Mouse (Mus musculus) kidney, adult 2 months (tissue): ENCODE measurements around the gene Olfr1046. TPM values are rescaled to one million over a fixed set of nuclear protein-coding genes. Genes with fewer than 3 reads are reported as not detected.
"Not testable (repeated sequence)": the region's sequence is repeated elsewhere in the genome, so short reads cannot be mapped to it uniquely, and the experiment has no call there.

Experiments
- DNase-seq: peaks from one replicate; pipeline ENCODE4 v3.0.0; 2021
- H3K27ac ChIP-seq: fragments of 200-500 bp; 2 replicates; pipeline ENCODE4 v1.5.1; 2012; ENCODE audit warnings: low read depth, low read length, control low read depth, inconsistent platforms; ENCODE audit not compliant: insufficient read depth
- H3K27me3 ChIP-seq: fragments of 200-500 bp; replicated peaks from 2 replicates; pipeline ENCODE4 v1.6.1; 2012; ENCODE audit warnings: mild to moderate bottlenecking, moderate library complexity, low read length, inconsistent platforms; ENCODE audit not compliant: control insufficient read depth, insufficient read depth
- H3K36me3 ChIP-seq: fragments of 200-500 bp; 2 replicates; pipeline ENCODE4 v1.6.1; 2012; ENCODE audit warnings: mild to moderate bottlenecking, moderate library complexity, low read length, inconsistent platforms; ENCODE audit not compliant: control insufficient read depth, insufficient read depth
- H3K4me1 ChIP-seq: fragments of 200-500 bp; 2 replicates; pipeline ENCODE4 v1.6.1; 2011; ENCODE audit warnings: low read length; ENCODE audit not compliant: control insufficient read depth, insufficient read depth
- H3K4me3 ChIP-seq: fragments of 200-500 bp; 2 replicates; pipeline ENCODE4 v1.5.1; 2011; ENCODE audit warnings: mild to moderate bottlenecking, low read depth, low read length, control low read depth; ENCODE audit not compliant: insufficient read depth
- CTCF ChIP-seq: fragments of 200-500 bp; conservative IDR thresholded peaks from 2 replicates; pipeline ENCODE4 v1.5.1; 2011; ENCODE audit warnings: low read depth, mild to moderate bottlenecking, control low read depth, low read length, moderate library complexity, mixed read lengths; ENCODE audit not compliant: insufficient read depth, insufficient read length
- POLR2A ChIP-seq: fragments of 200-500 bp; IDR thresholded peaks from one replicate; pipeline ENCODE4 v1.6.1; 2011; ENCODE audit warnings: low read depth, low read length, control low read depth
- WGBS: fragments of 180-500 bp; shearing (Covaris S2); methylation state at CpG from one replicate; pipeline ENCODE4 v1.1.7; 2018; 5-methylcytosine and 5-hydroxymethylcytosine counted together
- polyA plus RNA-seq: library from polyadenylated mRNA; depleted of rRNA; stranded (reverse); fragments of >200 nt; gene quantifications from 2 replicates; pipeline ENCODE4 v1.2.3, GENCODE M21; 2012; rRNA removed

Olfr1046 gene
- polyA plus RNA-seq = not detected in 2 replicates

DNA sequence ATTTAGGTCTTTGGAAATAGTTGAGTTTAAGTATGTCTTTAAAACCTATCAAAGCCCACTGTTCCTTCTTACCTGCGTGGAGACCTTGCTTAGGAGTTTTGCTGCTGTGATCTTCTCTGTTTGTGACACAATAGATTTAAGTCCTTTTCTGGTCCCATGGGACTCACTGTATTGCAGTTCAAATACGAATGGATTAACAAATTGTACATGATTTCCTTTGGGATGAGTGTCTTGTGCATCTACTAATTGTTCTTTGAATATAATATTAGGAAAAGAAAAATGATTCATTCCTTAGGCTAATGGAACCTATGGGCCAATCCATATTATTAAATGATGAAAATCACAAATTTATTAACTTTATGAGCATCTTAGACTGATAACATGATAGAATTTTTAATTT lies at the start of gene Olfr1046:
TSS of gene Olfr1046 (minus strand) at position 101 of the 400 bp plus-strand sequence.
- no peak within 1 kb of the TSS for H3K4me3 ChIP-seq
- 56% methylated on average over 2 of the region's 2 CpGs for WGBS
- TF ChIP-seq CTCF (no peak), POLR2A (no peak)
- no peaks in the 10 kb centered on the region for H3K27me3 ChIP-seq
- H3K4me1 ChIP-seq = no peaks in the 10 kb centered on the region
- H3K36me3 ChIP-seq = no peaks in the 10 kb centered on the region
- H3K27ac ChIP-seq = no peak within 1 kb of the TSS
- DNase-seq = no peak

DNA sequence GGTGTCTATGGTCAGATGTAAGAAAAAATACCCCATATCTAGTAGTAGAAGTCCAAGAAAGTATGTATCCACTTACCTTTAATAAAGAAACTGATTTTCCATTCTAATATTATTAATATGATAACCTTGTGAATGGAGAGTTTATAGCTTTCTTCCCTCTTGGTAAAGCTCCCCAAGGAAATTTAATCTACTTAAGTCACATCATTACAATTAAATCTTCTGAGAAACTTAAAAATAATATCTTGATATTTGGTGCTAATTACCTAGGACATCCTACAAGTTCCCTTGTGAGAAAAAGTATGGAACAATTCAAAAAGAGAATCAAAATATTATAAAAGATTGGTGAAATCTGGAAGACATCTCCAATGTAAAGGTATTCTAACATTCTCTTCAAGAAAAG lies 39.1 kb upstream of the Olfr1046 start, which contains the start of gene Olfr1049:
TSS of gene Olfr1049 (minus strand) at position 101 of the 400 bp plus-strand sequence.
- not testable (repeated sequence) for H3K4me1 ChIP-seq, H3K27me3 ChIP-seq, H3K4me3 ChIP-seq, H3K27ac ChIP-seq, DNase-seq, H3K36me3 ChIP-seq

DNA sequence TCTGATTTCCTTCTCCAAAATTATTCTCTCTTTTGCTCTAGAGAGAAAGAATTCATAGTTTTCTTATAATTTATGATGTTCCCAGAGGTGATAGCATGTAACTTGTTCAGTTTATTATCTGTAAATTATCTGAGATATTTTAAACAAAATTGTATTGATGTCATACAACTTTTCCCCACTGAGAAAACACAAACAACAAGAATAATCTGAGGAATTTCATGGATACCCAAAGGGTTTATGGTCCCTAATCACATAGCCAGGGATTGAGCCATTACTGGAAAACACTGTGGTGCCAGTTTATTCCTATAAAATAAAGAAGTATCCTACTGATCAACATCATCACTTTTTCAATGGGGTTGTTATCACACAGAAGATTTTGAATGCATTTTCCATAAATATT lies 21.1 kb upstream of the Olfr1046 start, which contains the start of gene Olfr1048:
TSS of gene Olfr1048 (minus strand) at position 101 of the 400 bp plus-strand sequence.
- Histone ChIP-seq H3K36me3 (no peaks in the 10 kb centered on the region), H3K27ac (no peak within 1 kb of the TSS), H3K27me3 (no peaks in the 10 kb centered on the region), H3K4me3 (no peak within 1 kb of the TSS), H3K4me1 (no peaks in the 10 kb centered on the region)
- DNase-seq = no peak
- no peak for TF ChIP-seq CTCF
- TF ChIP-seq POLR2A = no peak

DNA sequence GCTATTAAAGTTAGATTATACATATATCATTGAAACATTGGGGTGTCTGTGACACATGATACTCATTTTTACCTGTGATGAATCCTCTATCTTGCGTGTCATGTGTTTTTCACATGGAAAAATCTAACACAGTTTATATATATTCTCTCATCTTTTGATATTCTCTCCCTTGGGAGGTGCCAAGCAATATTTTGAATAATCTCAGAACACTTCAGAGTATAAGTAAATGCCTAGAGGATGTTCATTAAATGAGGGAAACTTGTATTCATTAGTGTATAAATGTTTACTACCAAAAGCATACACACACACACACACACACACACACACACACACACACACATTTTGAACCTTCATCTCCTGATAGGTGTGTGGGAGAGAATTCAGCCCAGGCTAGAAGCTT lies 12.2 kb upstream of the Olfr1046 start, which contains the start of gene Olfr1047:
TSS of gene Olfr1047 (minus strand) at position 101 of the 400 bp plus-strand sequence.
- TF ChIP-seq CTCF (no peak), POLR2A (no peak)
- Histone ChIP-seq H3K27me3 (no peaks in the 10 kb centered on the region), H3K4me3 (no peak within 1 kb of the TSS), H3K36me3 (no peaks in the 10 kb centered on the region), H3K4me1 (no peaks in the 10 kb centered on the region), H3K27ac (no peak within 1 kb of the TSS)
- 87% methylated on average over 1 of the region's 1 CpGs for WGBS
- no peak for DNase-seq

DNA sequence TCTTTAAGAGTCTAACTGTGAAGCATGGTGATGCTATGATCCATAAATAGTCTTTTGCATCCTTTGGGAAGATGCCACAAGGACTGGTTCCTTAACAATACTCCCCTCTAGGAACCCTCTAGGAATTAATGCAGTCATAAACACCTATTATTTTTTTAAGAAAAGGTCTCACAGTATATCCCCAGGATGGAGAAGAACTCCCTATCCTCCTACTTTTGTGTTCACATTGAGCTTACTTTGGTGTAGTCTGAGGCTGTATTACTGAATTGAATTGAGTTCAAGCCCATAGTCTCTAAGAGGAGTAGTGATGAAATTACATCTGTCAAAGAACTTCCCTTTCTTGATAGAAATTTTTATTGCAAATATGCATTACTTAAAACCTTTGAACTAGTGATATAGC lies 16.2 kb downstream of the Olfr1046 start, which contains the start of gene Olfr1045:
TSS of gene Olfr1045 (minus strand) at position 101 of the 400 bp plus-strand sequence.
- TF ChIP-seq POLR2A (no peak), CTCF (no peak)
- DNase-seq = no peak
- Histone ChIP-seq H3K27me3 (no peaks in the 10 kb centered on the region), H3K36me3 (no peaks in the 10 kb centered on the region), H3K4me1 (no peaks in the 10 kb centered on the region), H3K27ac (no peak within 1 kb of the TSS), H3K4me3 (no peak within 1 kb of the TSS)

DNA sequence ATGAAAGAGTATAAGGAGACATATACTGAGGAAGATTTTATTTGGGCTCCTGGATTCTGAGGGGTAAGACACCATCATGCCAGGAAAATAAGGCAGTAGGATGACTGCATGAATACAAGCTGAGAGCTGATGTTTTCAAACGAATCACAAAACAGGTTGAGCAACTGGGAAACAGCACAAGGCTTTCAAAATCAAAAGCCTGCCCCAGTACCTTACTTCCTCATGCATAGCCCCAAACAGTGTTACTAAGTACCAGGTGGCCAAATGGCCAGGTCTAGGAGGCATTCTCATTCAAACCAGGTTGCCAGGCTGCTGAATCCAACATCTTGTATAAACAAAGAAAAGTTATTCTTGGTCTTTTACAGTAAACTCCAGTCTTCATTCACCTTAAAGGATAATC lies 23.3 kb downstream of the Olfr1046 start:
- 47% methylated on average over 1 of the region's 1 CpGs for WGBS
- Histone ChIP-seq H3K4me3 (no peak overlapping the region), H3K27ac (no peak overlapping the region), H3K4me1 (no peaks in the 10 kb centered on the region), H3K36me3 (no peaks in the 10 kb centered on the region), H3K27me3 (no peaks in the 10 kb centered on the region)
- TF ChIP-seq CTCF (no peak), POLR2A (no peak)
- DNase-seq = no peak

DNA sequence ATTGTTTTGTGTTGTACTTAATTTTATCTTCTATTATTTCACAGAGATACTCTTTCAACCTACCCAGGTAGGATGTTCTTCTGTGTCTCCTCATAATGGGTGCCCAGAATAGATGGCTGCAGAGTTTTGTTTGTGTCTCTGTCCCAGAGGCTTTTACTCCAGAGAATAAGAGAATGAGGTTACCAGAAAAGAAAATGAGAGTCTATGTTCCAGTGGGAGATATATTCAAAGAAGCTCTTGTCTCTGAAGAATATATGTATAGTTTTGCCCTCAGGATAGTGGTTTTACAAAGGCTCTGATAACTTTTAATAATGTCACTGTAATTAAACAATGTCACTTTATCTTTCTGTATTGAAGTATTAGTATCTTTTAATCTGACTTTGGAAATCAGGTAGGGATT lies 33.5 kb downstream of the Olfr1046 start, which contains the start of gene Olfr52:
TSS of gene Olfr52 (minus strand) at position 101 of the 400 bp plus-strand sequence.
- Histone ChIP-seq H3K27me3 (no peaks in the 10 kb centered on the region), H3K36me3 (no peaks in the 10 kb centered on the region), H3K27ac (no peak within 1 kb of the TSS), H3K4me3 (no peak within 1 kb of the TSS), H3K4me1 (no peaks in the 10 kb centered on the region)
- DNase-seq = no peak
- TF ChIP-seq POLR2A = no peak

DNA sequence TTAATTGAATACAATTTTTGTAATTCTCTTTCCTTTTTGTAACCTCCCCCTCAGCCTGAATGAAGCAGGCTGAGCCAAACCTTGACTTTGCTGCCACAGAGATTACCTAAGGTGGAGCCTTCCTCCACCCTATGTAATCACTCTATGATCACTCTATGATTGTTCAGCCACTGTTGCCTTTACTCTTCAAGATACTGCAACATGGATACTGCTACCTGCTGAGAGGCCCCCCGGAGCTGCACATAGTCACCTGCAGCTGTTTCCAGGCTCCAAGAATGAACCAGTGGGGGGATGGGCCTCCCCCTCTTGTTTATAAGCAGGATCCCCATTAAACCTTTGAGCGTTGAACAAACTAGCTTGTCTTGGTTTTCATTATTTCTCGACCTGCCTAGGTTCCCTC lies 39.2 kb downstream of the Olfr1046 start:
- Histone ChIP-seq H3K4me3 (no peak overlapping the region), H3K4me1 (no peaks in the 10 kb centered on the region), H3K27ac (no peak overlapping the region), H3K36me3 (no peaks in the 10 kb centered on the region), H3K27me3 (no peaks in the 10 kb centered on the region)
- no peak for DNase-seq
- no peak for TF ChIP-seq CTCF
- no peak for TF ChIP-seq POLR2A
- WGBS = 85% methylated on average over 3 of the region's 3 CpGs
